Mouse (Mus musculus): ENCODE results near the gene Snx30. TPM values are rescaled to one million over a fixed set of nuclear protein-coding genes. Genes with fewer than 3 reads are reported as not detected.

Gene Snx30
- polyA plus RNA-seq, 1 experiment from 2014 or later: 13.4 TPM

DNA sequence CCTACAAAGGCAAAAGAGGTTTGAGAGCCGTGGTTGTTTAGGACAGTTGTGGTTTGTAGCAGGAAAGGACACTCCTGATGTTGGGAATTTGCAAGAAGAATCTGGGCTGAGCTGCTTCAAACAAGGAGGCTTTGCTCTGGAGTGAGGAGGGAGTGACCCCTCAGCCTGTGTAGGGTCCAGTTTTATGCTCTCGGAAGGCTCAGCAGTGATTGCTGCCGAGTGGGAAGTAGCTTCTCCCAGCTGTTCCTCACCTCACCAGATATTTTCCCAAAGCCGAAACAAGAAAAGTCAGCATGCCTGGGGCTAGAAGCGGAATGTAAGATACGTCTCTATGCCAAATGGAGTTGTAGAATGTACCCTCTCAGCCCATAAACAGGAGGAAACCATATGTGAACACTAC lies 96.2 kb downstream of the Snx30 start:
- Histone ChIP-seq H3K9me3 (no peaks in the 10 kb centered on the region), H3K4me1 (no peaks in the 10 kb centered on the region), H3K36me3 (replicated peaks) (peaks cover 16% of the 10 kb centered on the region), H3K4me2 (no peak overlapping the region), H3K4me3 (replicated peaks) (no peak overlapping the region), H3K27me3 (no peaks in the 10 kb centered on the region), H3K27ac (no peak overlapping the region), H3K9ac (no peak overlapping the region)
- WGBS: 95% methylated on average over 6 of the region's 6 CpGs
- no peak for ATAC-seq (ENCODE audit: low FRiP score)

DNA sequence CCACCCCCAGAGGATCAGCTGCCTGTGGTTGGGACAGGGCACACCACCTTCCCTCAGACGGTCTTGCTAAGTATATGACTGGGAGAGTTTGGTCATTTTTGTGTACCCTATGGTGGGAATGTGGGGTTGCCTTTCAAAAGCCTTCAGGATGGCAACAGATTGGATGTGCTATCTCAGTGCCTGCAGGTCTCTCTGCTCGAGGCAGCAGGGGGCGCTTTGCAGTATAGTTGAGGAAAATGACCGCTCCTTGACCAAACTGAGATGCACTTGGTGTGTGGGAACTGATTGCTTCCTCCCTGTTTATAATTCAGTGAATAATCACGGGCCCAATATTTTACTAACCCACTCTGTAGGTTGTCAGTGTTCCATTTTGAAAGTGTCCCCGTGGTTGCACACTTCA lies 96.9 kb downstream of the Snx30 start:
- Histone ChIP-seq H3K9me3 (no peaks in the 10 kb centered on the region), H3K36me3 (replicated peaks) (peaks cover 16% of the 10 kb centered on the region), H3K4me1 (no peaks in the 10 kb centered on the region), H3K4me2 (no peak overlapping the region), H3K9ac (no peak overlapping the region), H3K4me3 (replicated peaks) (no peak overlapping the region), H3K27ac (no peak overlapping the region), H3K27me3 (no peaks in the 10 kb centered on the region)
- ATAC-seq (ENCODE audit: low FRiP score): no peak
- WGBS: 72% methylated on average over 6 of the region's 6 CpGs

GRCm38 (mm10) chr4:59907092-59907491 lies 101.5 kb downstream of the Snx30 start:
- WGBS: 92% methylated on average over 6 of the region's 6 CpGs
- Histone ChIP-seq H3K4me2 (no peak overlapping the region), H3K4me3 (replicated peaks) (no peak overlapping the region), H3K9ac (no peak overlapping the region), H3K27me3 (no peaks in the 10 kb centered on the region), H3K27ac (no peak overlapping the region), H3K36me3 (replicated peaks) (no peaks in the 10 kb centered on the region), H3K9me3 (no peaks in the 10 kb centered on the region), H3K4me1 (no peaks in the 10 kb centered on the region)
- ATAC-seq (ENCODE audit: low FRiP score): no peak

- Histone ChIP-seq H3K27me3 (no peaks in the 10 kb centered on the region), H3K36me3 (replicated peaks) (no peaks in the 10 kb centered on the region), H3K4me3 (replicated peaks) (no peak overlapping the region), H3K9ac (no peak overlapping the region), H3K4me1 (no peaks in the 10 kb centered on the region), H3K9me3 (no peaks in the 10 kb centered on the region), H3K4me2 (no peak overlapping the region), H3K27ac (no peak overlapping the region)
- 52% methylated on average over 10 of the region's 10 CpGs for WGBS
- ATAC-seq (ENCODE audit: low FRiP score): no peak
Measured at GRCm38 (mm10) chr4:59907657-59908230, 102.1 kb downstream of the Snx30 start.

GRCm38 (mm10) chr4:59908785-59909184 lies 103.1 kb downstream of the Snx30 start:
- WGBS: 95% methylated on average over 2 of the region's 2 CpGs

DNA sequence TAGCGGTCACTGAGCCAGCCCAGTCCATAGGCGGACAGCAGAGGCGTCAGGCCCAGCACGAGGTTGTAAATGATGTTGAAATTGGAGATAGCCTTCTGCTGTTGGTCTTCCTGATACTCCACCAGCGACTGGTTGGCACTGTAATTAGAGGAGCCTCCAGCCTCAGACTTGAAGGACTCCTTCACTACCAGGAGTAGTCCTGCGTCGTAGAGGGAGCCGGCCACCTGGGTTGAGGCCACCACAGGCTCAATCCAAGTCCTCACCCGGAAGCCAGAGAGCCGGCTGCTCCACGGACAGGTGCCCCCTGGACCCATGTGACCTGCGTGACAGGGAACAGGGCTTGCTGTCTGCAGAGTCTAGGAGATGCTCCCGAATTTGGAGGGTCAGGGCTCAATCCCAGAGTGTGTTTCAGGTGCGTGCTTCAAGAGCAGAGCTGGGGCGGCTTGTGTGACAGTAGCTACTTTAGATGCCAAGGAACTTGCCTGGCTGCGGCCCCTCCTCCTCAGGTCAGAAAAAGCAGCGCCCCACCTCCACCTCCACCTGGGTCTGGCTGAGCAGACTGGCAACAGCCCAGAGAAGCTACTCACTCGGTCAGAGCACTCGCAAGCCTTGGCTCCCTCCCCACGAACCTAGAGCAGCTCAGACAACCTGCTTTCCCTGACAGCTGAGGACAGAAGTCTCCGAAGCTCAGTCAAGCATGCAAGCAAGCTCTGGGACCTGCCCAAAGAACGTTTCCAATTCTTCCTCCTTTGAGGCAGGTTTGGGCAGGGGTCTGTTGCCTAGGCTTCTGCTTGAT lies 109.2 kb downstream of the Snx30 start, which contains the start of gene Slc46a2:
TSS of gene Slc46a2 (minus strand) at position 449 of the 796 bp plus-strand sequence.
- WGBS: 17% methylated on average over 22 of the region's 22 CpGs
- no peak within 1 kb of the TSS for H3K9ac ChIP-seq
- no peak within 1 kb of the TSS for H3K4me2 ChIP-seq
- no peak within 1 kb of the TSS for H3K4me3 ChIP-seq (replicated peaks)
- no peaks in the 10 kb centered on the region for H3K4me1 ChIP-seq
- peaks cover 26% of the 10 kb centered on the region for H3K27me3 ChIP-seq
- no peaks in the 10 kb centered on the region for H3K36me3 ChIP-seq (replicated peaks)
- H3K9me3 ChIP-seq: no peaks in the 10 kb centered on the region
- no peak within 1 kb of the TSS for H3K27ac ChIP-seq
- no peak for ATAC-seq (ENCODE audit: low FRiP score)

More at GRCm38 (mm10) chr4:59908785-59909184, 103.1 kb downstream of the Snx30 start:
- no peak overlapping the region for H3K4me3 ChIP-seq (replicated peaks)
- H3K4me2 ChIP-seq: no peak overlapping the region
- no peaks in the 10 kb centered on the region for H3K4me1 ChIP-seq
- no peak overlapping the region for H3K9ac ChIP-seq
- peaks cover 5% of the 10 kb centered on the region; the same call in 1 of the 2 replicates for H3K27me3 ChIP-seq
- H3K9me3 ChIP-seq: no peaks in the 10 kb centered on the region
- no peak for ATAC-seq (ENCODE audit: low FRiP score)
- H3K36me3 ChIP-seq (replicated peaks): no peaks in the 10 kb centered on the region
- H3K27ac ChIP-seq: no peak overlapping the region

GRCm38 (mm10) chr4:59917966-59918365 lies 112.3 kb downstream of the Snx30 start:
- no peak overlapping the region for H3K27ac ChIP-seq
- no peak overlapping the region for H3K4me3 ChIP-seq (replicated peaks)

DNA sequence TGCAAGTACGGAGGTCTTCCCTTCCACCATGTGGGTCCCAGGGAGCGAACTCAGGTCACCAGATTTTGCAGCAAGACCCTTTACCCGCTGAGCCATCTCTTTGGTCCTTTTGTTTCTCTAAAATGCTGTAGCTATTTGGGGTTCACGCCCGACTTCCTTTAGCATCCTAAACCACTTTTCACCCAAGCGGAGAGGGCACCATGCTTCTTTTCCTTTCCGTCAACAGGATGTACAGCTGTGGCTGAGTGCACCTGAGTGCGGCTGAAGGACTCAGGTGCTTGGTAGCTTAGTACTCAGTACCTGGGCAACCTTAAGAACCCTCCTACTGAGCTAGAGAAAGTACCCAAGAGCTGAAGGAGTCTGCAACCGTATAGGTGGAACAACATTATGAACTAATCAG lies 119.4 kb downstream of the Snx30 start:
- Histone ChIP-seq H3K27me3 (no peaks in the 10 kb centered on the region), H3K27ac (no peak overlapping the region), H3K36me3 (replicated peaks) (no peaks in the 10 kb centered on the region), H3K4me1 (no peaks in the 10 kb centered on the region), H3K9me3 (no peaks in the 10 kb centered on the region), H3K4me3 (replicated peaks) (no peak overlapping the region), H3K9ac (no peak overlapping the region), H3K4me2 (no peak overlapping the region)
- 87% methylated on average over 9 of the region's 9 CpGs for WGBS
- ATAC-seq (ENCODE audit: low FRiP score): no peak

More at GRCm38 (mm10) chr4:59917966-59918365, 112.3 kb downstream of the Snx30 start:
- Histone ChIP-seq H3K27me3 (peaks cover 26% of the 10 kb centered on the region), H3K4me2 (no peak overlapping the region), H3K9me3 (no peaks in the 10 kb centered on the region), H3K4me1 (no peaks in the 10 kb centered on the region), H3K9ac (no peak overlapping the region), H3K36me3 (replicated peaks) (no peaks in the 10 kb centered on the region)
- no peak for ATAC-seq (ENCODE audit: low FRiP score)
- WGBS: 93% methylated on average over 3 of the region's 3 CpGs

DNA sequence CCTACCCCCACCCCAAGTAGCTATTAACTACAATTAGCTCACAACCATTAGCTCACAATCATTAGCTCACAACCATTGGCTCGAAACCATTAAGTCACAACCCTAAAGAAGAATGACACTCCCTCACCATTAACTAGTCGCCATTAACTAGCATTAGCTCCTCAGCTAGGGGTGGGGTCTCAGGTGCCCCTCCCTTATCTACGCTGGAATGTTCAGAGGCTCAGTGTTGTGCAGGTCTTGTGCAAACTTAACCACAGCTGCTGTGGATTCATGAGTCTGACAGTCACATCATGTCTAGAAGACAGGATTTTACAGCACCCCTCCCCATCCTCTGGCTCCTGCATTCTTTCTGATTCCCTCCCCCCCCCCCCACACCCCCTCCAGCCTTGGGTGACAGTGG lies 122.0 kb downstream of the Snx30 start:
- Histone ChIP-seq H3K36me3 (replicated peaks) (no peaks in the 10 kb centered on the region), H3K27ac (no peak overlapping the region), H3K9me3 (no peaks in the 10 kb centered on the region), H3K9ac (no peak overlapping the region), H3K4me2 (no peak overlapping the region), H3K27me3 (no peaks in the 10 kb centered on the region), H3K4me3 (replicated peaks) (no peak overlapping the region), H3K4me1 (no peaks in the 10 kb centered on the region)
- ATAC-seq (ENCODE audit: low FRiP score): no peak
- 81% methylated on average over 3 of the region's 3 CpGs for WGBS

DNA sequence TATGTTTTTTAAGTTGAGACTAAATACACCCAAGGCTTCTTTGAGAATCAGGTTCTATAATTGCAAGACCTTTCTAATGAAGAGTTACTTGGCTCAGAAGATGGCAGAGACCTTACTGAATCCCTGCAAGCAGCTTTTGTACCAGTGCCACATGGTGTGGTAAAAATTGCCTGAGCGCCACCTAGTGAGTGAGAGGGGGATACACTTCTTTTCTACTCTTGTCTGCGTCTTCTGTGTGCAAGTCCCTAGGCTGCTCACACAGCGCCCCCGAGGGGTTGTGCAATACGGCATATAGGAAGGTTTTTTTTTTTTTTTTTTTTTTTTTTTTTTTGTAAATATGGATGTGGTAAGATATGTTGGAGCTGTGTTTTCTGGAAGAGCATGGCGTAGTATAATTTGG lies 122.7 kb downstream of the Snx30 start:
- Histone ChIP-seq H3K36me3 (replicated peaks) (no peaks in the 10 kb centered on the region), H3K9ac (no peak overlapping the region), H3K4me1 (no peaks in the 10 kb centered on the region), H3K27ac (no peak overlapping the region), H3K27me3 (no peaks in the 10 kb centered on the region), H3K9me3 (no peaks in the 10 kb centered on the region), H3K4me2 (no peak overlapping the region), H3K4me3 (replicated peaks) (no peak overlapping the region)
- ATAC-seq (ENCODE audit: low FRiP score): no peak
- 20% methylated on average over 6 of the region's 6 CpGs for WGBS

- H3K9ac ChIP-seq: no peak overlapping the region
- peak; percentile 70 for ATAC-seq (ENCODE audit: low FRiP score)
- H3K9me3 ChIP-seq: no peaks in the 10 kb centered on the region
- 60% methylated on average over 6 of the region's 6 CpGs for WGBS
- H3K4me1 ChIP-seq: no peaks in the 10 kb centered on the region
- H3K36me3 ChIP-seq (replicated peaks): no peaks in the 10 kb centered on the region
- no peak overlapping the region for H3K4me3 ChIP-seq (replicated peaks)
- no peak overlapping the region for H3K27ac ChIP-seq
- H3K4me2 ChIP-seq: no peak overlapping the region
- no peaks in the 10 kb centered on the region for H3K27me3 ChIP-seq
Measured at GRCm38 (mm10) chr4:59932505-59933281, 127.1 kb downstream of the Snx30 start.

DNA sequence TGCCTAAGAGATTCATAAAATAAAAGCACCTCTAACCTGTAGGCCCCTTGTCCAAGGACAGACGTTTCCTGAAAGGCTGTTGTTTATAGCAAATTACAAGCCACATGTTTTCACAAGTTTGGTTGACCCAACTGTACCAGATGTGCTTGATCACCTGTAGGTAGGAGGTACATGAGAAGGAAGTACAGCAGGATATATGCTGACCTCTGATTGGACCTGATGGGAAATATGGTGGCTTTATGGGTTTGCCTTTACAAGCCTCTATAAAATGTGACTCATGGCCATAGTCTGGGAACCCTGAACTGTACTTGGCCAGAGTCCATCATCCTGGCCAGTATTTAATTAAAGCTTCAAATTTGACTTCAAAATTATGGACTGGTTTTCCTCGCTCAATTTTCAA lies 131.9 kb downstream of the Snx30 start:
- Histone ChIP-seq H3K4me3 (replicated peaks) (no peak overlapping the region), H3K4me1 (no peaks in the 10 kb centered on the region), H3K9me3 (no peaks in the 10 kb centered on the region), H3K4me2 (no peak overlapping the region), H3K27ac (no peak overlapping the region), H3K9ac (no peak overlapping the region), H3K36me3 (replicated peaks) (no peaks in the 10 kb centered on the region), H3K27me3 (no peaks in the 10 kb centered on the region)
- 75% methylated on average over 2 of the region's 2 CpGs for whole genome bisulfite sequencing
- no peak for ATAC-seq (ENCODE audit: low FRiP score)
